In the genomic region with DNA sequence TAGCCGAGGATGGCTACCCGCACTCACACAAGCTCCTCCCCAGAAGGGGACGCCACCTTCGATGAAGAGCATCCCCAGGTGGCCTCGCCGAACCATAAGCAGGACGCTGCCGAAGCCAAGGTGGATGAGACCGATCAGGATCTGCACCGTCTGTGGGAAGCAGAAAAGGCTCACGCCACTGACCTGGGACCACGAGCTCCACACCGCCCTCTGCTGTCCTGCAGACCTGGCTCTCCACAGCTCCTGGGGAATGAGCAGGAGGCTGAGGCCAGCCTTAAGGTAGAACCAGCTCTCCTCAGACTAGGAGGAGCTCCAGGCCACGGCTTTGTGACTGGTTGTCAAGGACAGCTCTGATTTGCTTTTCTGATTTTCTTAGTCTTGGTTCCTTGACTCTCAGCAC, we compare ENCODE assay signal across 7 mouse cellular contexts. TPM values are rescaled to one million over a fixed set of nuclear protein-coding genes. Genes with fewer than 3 reads are reported as not detected.
DNase-seq lines count a peak whose midpoint lies in the region; ATAC-seq and TF ChIP-seq lines count a peak whose summit lies in the region.

No protein-coding gene starts in this region.

- ATAC-seq in midbrain, embryonic 11.5 days (ENCODE audit: low FRiP score): no peak
- ATAC-seq in midbrain, embryonic 15.5 days (replicated peaks): no peak
- ATAC-seq in erythroid progenitor cell, adult 5-6 weeks (replicated peaks; ENCODE audit: low FRiP score, poor library complexity, severe bottlenecking): 0 out of 2 replicates have a peak, but pooled peaks have one; percentile 16

- H3K9me3 ChIP-seq in midbrain, embryonic 11.5 days (ENCODE audit: control insufficient read depth, low read length): no peaks in the 10 kb centered on the region
- H3K9me3 ChIP-seq in midbrain, embryonic 15.5 days: no peaks in the 10 kb centered on the region

- no peaks in the 10 kb centered on the region for H3K36me3 ChIP-seq in midbrain, embryonic 11.5 days (ENCODE audit: control insufficient read depth, insufficient read depth, low read length)
- no peaks in the 10 kb centered on the region for H3K36me3 ChIP-seq in midbrain, embryonic 15.5 days (replicated peaks)
- H3K36me3 ChIP-seq in kidney, adult 2 months (ENCODE audit: control insufficient read depth, insufficient read depth, low read length): no peaks in the 10 kb centered on the region

- no peak overlapping the region for H3K9ac ChIP-seq in midbrain, embryonic 11.5 days (ENCODE audit: low read length)
- H3K9ac ChIP-seq in midbrain, embryonic 15.5 days: no peak overlapping the region

- peaks cover 2% of the 10 kb centered on the region; the same call in 1 of the 2 replicates for H3K4me1 ChIP-seq in midbrain, embryonic 11.5 days (ENCODE audit: control insufficient read depth, insufficient read depth, low read length)
- 0 out of 2 replicates have a peak, but pooled peaks cover 6% of the 10 kb centered on the region for H3K4me1 ChIP-seq in midbrain, embryonic 15.5 days
- H3K4me1 ChIP-seq in kidney, adult 2 months (ENCODE audit: control insufficient read depth, insufficient read depth, low read length): no peaks in the 10 kb centered on the region

- H3K27me3 ChIP-seq in midbrain, embryonic 11.5 days (ENCODE audit: control insufficient read depth, insufficient read depth, low read length): no peaks in the 10 kb centered on the region
- no peaks in the 10 kb centered on the region for H3K27me3 ChIP-seq in midbrain, embryonic 15.5 days (replicated peaks)
- H3K27me3 ChIP-seq in kidney, adult 2 months (replicated peaks; ENCODE audit: control insufficient read depth, insufficient read depth, low read length): no peaks in the 10 kb centered on the region

- no peak for TF ChIP-seq POLR2A in kidney, adult 2 months (IDR thresholded peaks at IDR 0.05; ENCODE audit: low read depth, low read length)

- H3K4me2 ChIP-seq in midbrain, embryonic 11.5 days: peak overlapping the region; percentile 19; the same call in 1 of the 2 replicates
- no peak overlapping the region for H3K4me2 ChIP-seq in midbrain, embryonic 15.5 days

- DNase-seq in midbrain, embryonic 11.5 days (ENCODE audit: low spot score, missing footprints): peak; percentile 90
- DNase-seq in adrenal gland, postnatal 14 days: peak; percentile 70
- peak; percentile 43 for DNase-seq in kidney, adult 2 months
- peak; percentile 57 for DNase-seq in lung, postnatal 10 days
- DNase-seq in thymus, postnatal 0 days (ENCODE audit: low spot score): peak; percentile 7

- H3K4me3 ChIP-seq in midbrain, embryonic 11.5 days (ENCODE audit: low read depth, low read length): no peak overlapping the region
- no peak overlapping the region for H3K4me3 ChIP-seq in midbrain, embryonic 15.5 days
- no peak overlapping the region for H3K4me3 ChIP-seq in kidney, adult 2 months (ENCODE audit: insufficient read depth, low read depth, low read length)

- no peak overlapping the region for H3K27ac ChIP-seq in midbrain, embryonic 11.5 days (ENCODE audit: low read depth, low read length)
- no peak overlapping the region for H3K27ac ChIP-seq in midbrain, embryonic 15.5 days
- H3K27ac ChIP-seq in kidney, adult 2 months (ENCODE audit: insufficient read depth, low read depth, low read length): no peak overlapping the region

- 25% methylated on average over 14 of the region's 14 CpGs for WGBS in midbrain, embryonic 11.5 days
- 29% methylated on average over 14 of the region's 14 CpGs for WGBS in midbrain, embryonic 15.5 days
- 21% methylated on average over 14 of the region's 14 CpGs for WGBS in kidney, adult 2 months

- peak; percentile 64 for TF ChIP-seq CTCF in kidney, adult 2 months (conservative IDR thresholded peaks at IDR 0.05; ENCODE audit: insufficient read depth, insufficient read length, low read depth, low read length)

RNA-seq across cellular contexts. Expression of a gene that starts 8.7 kb away (rescaled TPM):
- polyA plus RNA-seq in midbrain, embryonic 11.5 days (2014; fragmentation: Nextera tagmentation; extraction: Ambion mirVana): not detected in 2 replicates
- polyA plus RNA-seq in midbrain, embryonic 15.5 days (2015; fragmentation: Nextera tagmentation; extraction: Ambion mirVana): not detected in 2 replicates
- total RNA-seq in adrenal gland, postnatal 14 days (2021): 4.4 and 8.0 TPM in 2 replicates
- total RNA-seq in erythroid progenitor cell, adult 5-6 weeks (2015; ENCODE audit: low replicate concordance): not detected in 2 replicates
- not detected in 2 replicates for total RNA-seq in erythroid progenitor cell, adult 5-6 weeks (2017; ENCODE audit: low replicate concordance)
- 0.18 TPM in 1 of 2 replicates, not detected in the other for polyA plus RNA-seq in kidney, adult 2 months (2012; rRNA removed)
- 0.30 and 0.64 TPM in 2 replicates for polyA plus RNA-seq in thymus, postnatal 0 days (2015; fragmentation: Nextera tagmentation; extraction: Ambion mirVana)

RNA-seq across cellular contexts. Expression of a gene that starts 9.9 kb away (rescaled TPM):
- not detected in 2 replicates for polyA plus RNA-seq in midbrain, embryonic 11.5 days (2014; fragmentation: Nextera tagmentation; extraction: Ambion mirVana)
- polyA plus RNA-seq in midbrain, embryonic 15.5 days (2015; fragmentation: Nextera tagmentation; extraction: Ambion mirVana): not detected in 2 replicates
- total RNA-seq in adrenal gland, postnatal 14 days (2021): not detected in 2 replicates
- not detected in 2 replicates for total RNA-seq in erythroid progenitor cell, adult 5-6 weeks (2015; ENCODE audit: low replicate concordance)
- total RNA-seq in erythroid progenitor cell, adult 5-6 weeks (2017; ENCODE audit: low replicate concordance): not detected in 2 replicates
- not detected in 2 replicates for polyA plus RNA-seq in kidney, adult 2 months (2012; rRNA removed)
- not detected in 2 replicates for polyA plus RNA-seq in thymus, postnatal 0 days (2015; fragmentation: Nextera tagmentation; extraction: Ambion mirVana)

RNA-seq across cellular contexts. Expression of a gene that starts 34.1 kb away (rescaled TPM):
- polyA plus RNA-seq in midbrain, embryonic 11.5 days (2014; fragmentation: Nextera tagmentation; extraction: Ambion mirVana): 20.0 and 22.5 TPM in 2 replicates
- 13.3 and 14.1 TPM in 2 replicates for polyA plus RNA-seq in midbrain, embryonic 15.5 days (2015; fragmentation: Nextera tagmentation; extraction: Ambion mirVana)
- 13.6 and 14.2 TPM in 2 replicates for total RNA-seq in adrenal gland, postnatal 14 days (2021)
- total RNA-seq in erythroid progenitor cell, adult 5-6 weeks (2015; ENCODE audit: low replicate concordance): 2.5 and 6.3 TPM in 2 replicates
- 1.9 and 3.9 TPM in 2 replicates for total RNA-seq in erythroid progenitor cell, adult 5-6 weeks (2017; ENCODE audit: low replicate concordance)
- 3.9 TPM in 2 replicates for polyA plus RNA-seq in kidney, adult 2 months (2012; rRNA removed)
- 23.4 and 25.1 TPM in 2 replicates for polyA plus RNA-seq in thymus, postnatal 0 days (2015; fragmentation: Nextera tagmentation; extraction: Ambion mirVana)

RNA-seq across cellular contexts. Expression of a gene that starts 34.7 kb away (rescaled TPM):
- not detected in 2 replicates for polyA plus RNA-seq in midbrain, embryonic 11.5 days (2014; fragmentation: Nextera tagmentation; extraction: Ambion mirVana)
- not detected in 2 replicates for polyA plus RNA-seq in midbrain, embryonic 15.5 days (2015; fragmentation: Nextera tagmentation; extraction: Ambion mirVana)
- total RNA-seq in adrenal gland, postnatal 14 days (2021): not detected in 2 replicates
- total RNA-seq in erythroid progenitor cell, adult 5-6 weeks (2015; ENCODE audit: low replicate concordance): not detected in 2 replicates
- total RNA-seq in erythroid progenitor cell, adult 5-6 weeks (2017; ENCODE audit: low replicate concordance): not detected in 2 replicates
- polyA plus RNA-seq in kidney, adult 2 months (2012; rRNA removed): not detected in 2 replicates
- 0.14 TPM in 1 of 2 replicates, not detected in the other for polyA plus RNA-seq in thymus, postnatal 0 days (2015; fragmentation: Nextera tagmentation; extraction: Ambion mirVana)

RNA-seq across cellular contexts. Expression of a gene that starts 46.2 kb away (rescaled TPM):
- polyA plus RNA-seq in midbrain, embryonic 11.5 days (2014; fragmentation: Nextera tagmentation; extraction: Ambion mirVana): 0.05 and 0.12 TPM in 2 replicates
- 0.06 and 0.12 TPM in 2 replicates for polyA plus RNA-seq in midbrain, embryonic 15.5 days (2015; fragmentation: Nextera tagmentation; extraction: Ambion mirVana)
- total RNA-seq in adrenal gland, postnatal 14 days (2021): not detected in 2 replicates
- total RNA-seq in erythroid progenitor cell, adult 5-6 weeks (2015; ENCODE audit: low replicate concordance): not detected in 2 replicates
- not detected in 2 replicates for total RNA-seq in erythroid progenitor cell, adult 5-6 weeks (2017; ENCODE audit: low replicate concordance)
- polyA plus RNA-seq in kidney, adult 2 months (2012; rRNA removed): 0.05 TPM in 1 of 2 replicates, not detected in the other
- polyA plus RNA-seq in thymus, postnatal 0 days (2015; fragmentation: Nextera tagmentation; extraction: Ambion mirVana): 0.27 and 0.39 TPM in 2 replicates

Comparison
In these comparisons a context has a peak if more than half of its experiments do, and no peak if none do; other contexts are left out.
1. DNase-seq: peak in every context shown above with its lines; median percentile 90 in midbrain, embryonic 11.5 days; 70 in adrenal gland, postnatal 14 days; 57 in lung, postnatal 10 days; 43 in kidney, adult 2 months; 7 in thymus, postnatal 0 days.